Mouse (Mus musculus) heart, embryonic 14.5 days (tissue): Measurements from ENCODE around the gene Ndufa4l2. TPM values are rescaled to one million over a fixed set of nuclear protein-coding genes. Genes with fewer than 3 reads are reported as not detected.

ENCODE experiments used
- ATAC-seq: fragments of 200-750 bp; cut with Nextera tagmentation; 2 replicates; pipeline ENCODE4 v1.8.0; 2017; ENCODE audit warnings: low read depth, moderate TSS enrichment; ENCODE audit not compliant: insufficient number of reproducible peaks, insufficient read depth, low FRiP score
- H3K27ac ChIP-seq, 2 experiments: fragments of 200-500 bp in 1 of 2; fragments of 300-500 bp in 1 of 2; sonication (generic) in 1 of 2; replicated peaks in 1 of 2; 2 replicates each; pipeline ENCODE4 v1.5.1; 2012 to 2014; ENCODE audit warnings: low read depth in 2 of 2, low read length in 2 of 2, control low read depth in 1 of 2, mild to moderate bottlenecking in 1 of 2, mixed read lengths in 1 of 2; ENCODE audit not compliant: control insufficient read depth in 1 of 2, insufficient read depth in 1 of 2
- H3K27me3 ChIP-seq: fragments of 300-500 bp; sonication (generic); 2 replicates; pipeline ENCODE4 v1.6.1; 2014; ENCODE audit warnings: mild to moderate bottlenecking, low read length, control low read depth; ENCODE audit not compliant: control insufficient read depth, insufficient read depth
- H3K36me3 ChIP-seq: fragments of 300-500 bp; sonication (generic); 2 replicates; pipeline ENCODE4 v1.6.1; 2014; ENCODE audit warnings: mild to moderate bottlenecking, control low read depth, low read length, mixed read lengths; ENCODE audit not compliant: control insufficient read depth, insufficient read depth
- H3K4me1 ChIP-seq, 2 experiments: fragments of 200-500 bp in 1 of 2; fragments of 300-500 bp in 1 of 2; sonication (generic) in 1 of 2; 2 replicates each; pipeline ENCODE4 v1.6.1; 2012 to 2014; ENCODE audit warnings: low read length in 2 of 2, control low read depth in 1 of 2, mixed read lengths in 1 of 2; ENCODE audit not compliant: control insufficient read depth in 2 of 2, insufficient read depth in 2 of 2
- H3K4me2 ChIP-seq: fragments of 300-500 bp; sonication (generic); 2 replicates; pipeline ENCODE4 v1.6.1; 2014; ENCODE audit warnings: mild to moderate bottlenecking, low read length
- H3K4me3 ChIP-seq, 2 experiments: fragments of 200-500 bp in 1 of 2; fragments of 300-500 bp in 1 of 2; sonication (generic) in 1 of 2; 2 replicates each; pipeline ENCODE4 v1.5.1; 2012 to 2014; ENCODE audit warnings: low read length in 2 of 2, mild to moderate bottlenecking in 2 of 2, control low read depth in 1 of 2, low read depth in 1 of 2, moderate library complexity in 1 of 2; ENCODE audit not compliant: control insufficient read depth in 1 of 2, insufficient read depth in 1 of 2
- H3K9ac ChIP-seq: fragments of 300-500 bp; sonication (generic); 2 replicates; pipeline ENCODE4 v1.6.1; 2014; ENCODE audit warnings: mild to moderate bottlenecking, low read length
- H3K9me3 ChIP-seq: fragments of 300-500 bp; sonication (generic); 2 replicates; pipeline ENCODE4 v1.6.1; 2016; ENCODE audit warnings: low read length, control low read depth; ENCODE audit not compliant: control insufficient read depth
- WGBS: fragments of 180-500 bp; shearing (Covaris S2); extraction: QIAGEN DNeasy Blood & Tissue Kit; methylation state at CpG from one replicate; pipeline ENCODE4 v1.1.7; 2014; 5-methylcytosine and 5-hydroxymethylcytosine counted together
- polyA plus RNA-seq: library from polyadenylated mRNA; unstranded; fragments of >200 nt; fragmentation: Nextera tagmentation; extraction: Ambion mirVana; gene quantifications from 2 replicates; pipeline ENCODE4 v1.2.1, GENCODE M21; 2014

The Ndufa4l2 gene
- polyA plus RNA-seq, 1 experiment from 2014 or later, result 31.2 TPM

- ATAC-seq, result 0 out of 2 replicates have a peak, but pooled peaks have one; percentile 39
- 83% methylated on average over 19 of the region's 19 CpGs for WGBS
- no peak overlapping the region for H3K27ac ChIP-seq
- H3K9me3 ChIP-seq, result no peaks in the 10 kb centered on the region
- no peak overlapping the region for H3K9ac ChIP-seq
- no peaks in the 10 kb centered on the region for H3K4me1 ChIP-seq
- H3K4me3 ChIP-seq, result no peak overlapping the region
- H3K36me3 ChIP-seq, result peaks cover 88% of the 10 kb centered on the region
- no peak overlapping the region for H3K4me2 ChIP-seq
- no peaks in the 10 kb centered on the region for H3K27me3 ChIP-seq
Measured at GRCm38 (mm10) chr10:127480833-127481813, 33.6 kb upstream of the Ndufa4l2 start.

- Histone ChIP-seq H3K36me3 (peaks cover 94% of the 10 kb centered on the region), H3K4me1 (no peaks in the 10 kb centered on the region), H3K9me3 (no peaks in the 10 kb centered on the region), H3K27me3 (no peaks in the 10 kb centered on the region), H3K9ac (no peak overlapping the region), H3K27ac (no peak overlapping the region; a peak in 1 of 4 replicates), H3K4me2 (no peak overlapping the region), H3K4me3 (no peak overlapping the region)
- no peak for ATAC-seq
- 79% methylated on average over 10 of the region's 10 CpGs for WGBS
Measured at GRCm38 (mm10) chr10:127485235-127485634, 29.5 kb upstream of the Ndufa4l2 start.

GRCm38 (mm10) chr10:127488856-127489255 lies 25.9 kb upstream of the Ndufa4l2 start:
- peaks cover 97% of the 10 kb centered on the region for H3K36me3 ChIP-seq
- no peak for ATAC-seq

DNA sequence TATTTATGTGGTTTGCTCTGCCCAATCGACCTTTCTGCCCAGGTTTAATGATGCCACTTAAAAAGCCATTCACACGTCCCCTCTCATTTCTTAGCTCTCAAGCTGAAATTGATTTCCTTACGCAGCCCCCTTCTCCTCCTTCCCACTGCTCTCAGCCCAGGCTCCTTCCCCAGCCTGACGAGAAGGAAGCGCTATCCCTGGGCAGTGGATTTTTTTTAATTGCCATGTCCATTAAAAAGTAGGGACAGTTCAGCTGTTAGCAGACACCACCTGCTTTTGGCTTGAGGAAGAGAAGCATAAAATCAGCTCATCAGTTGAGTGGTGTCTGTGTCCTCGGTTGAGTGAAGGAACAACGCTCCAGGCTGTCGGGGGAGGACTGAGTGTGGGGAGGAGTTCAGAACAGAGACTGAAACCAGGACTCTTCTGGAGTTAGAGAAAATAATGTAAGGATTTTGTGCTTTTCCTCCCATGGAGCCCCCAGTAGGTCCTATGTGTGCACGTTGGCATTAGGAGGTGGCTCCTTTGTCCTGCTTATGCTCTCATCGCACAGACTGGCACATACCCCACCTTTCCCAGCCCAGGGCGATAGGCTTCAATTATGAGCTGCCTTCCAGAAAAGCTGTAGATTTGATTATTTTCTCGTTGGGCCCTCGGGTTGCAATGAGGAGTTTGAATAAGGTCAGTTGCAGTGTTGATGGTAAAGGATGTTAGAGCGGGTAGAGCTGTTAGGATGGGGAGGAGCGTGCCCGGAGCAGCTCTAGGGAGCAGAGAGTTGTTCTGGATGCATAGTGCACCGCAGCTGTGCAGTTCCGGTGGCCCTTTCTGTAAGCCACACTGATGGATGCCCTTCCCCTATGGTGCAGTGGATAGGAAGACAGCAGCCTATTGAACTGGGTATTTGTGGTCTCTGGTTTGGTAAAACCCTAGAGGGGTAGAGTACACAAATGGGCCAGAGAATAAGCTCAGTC lies 24.3 kb upstream of the Ndufa4l2 start:
- H3K4me2 ChIP-seq, result no peak overlapping the region
- WGBS, result 91% methylated on average over 18 of the region's 18 CpGs
- no peaks in the 10 kb centered on the region for H3K9me3 ChIP-seq
- H3K27me3 ChIP-seq, result no peaks in the 10 kb centered on the region
- no peak for ATAC-seq
- H3K27ac ChIP-seq, result no peak overlapping the region
- H3K4me1 ChIP-seq, result no peaks in the 10 kb centered on the region
- H3K4me3 ChIP-seq, result no peak overlapping the region
- no peak overlapping the region for H3K9ac ChIP-seq
- H3K36me3 ChIP-seq, result peaks cover 97% of the 10 kb centered on the region

More at GRCm38 (mm10) chr10:127488856-127489255, 25.9 kb upstream of the Ndufa4l2 start:
- Histone ChIP-seq H3K27ac (no peak overlapping the region), H3K4me2 (no peak overlapping the region), H3K4me3 (no peak overlapping the region), H3K9me3 (no peaks in the 10 kb centered on the region), H3K9ac (no peak overlapping the region), H3K27me3 (no peaks in the 10 kb centered on the region), H3K4me1 (no peaks in the 10 kb centered on the region)
- 86% methylated on average over 7 of the region's 7 CpGs for WGBS

DNA sequence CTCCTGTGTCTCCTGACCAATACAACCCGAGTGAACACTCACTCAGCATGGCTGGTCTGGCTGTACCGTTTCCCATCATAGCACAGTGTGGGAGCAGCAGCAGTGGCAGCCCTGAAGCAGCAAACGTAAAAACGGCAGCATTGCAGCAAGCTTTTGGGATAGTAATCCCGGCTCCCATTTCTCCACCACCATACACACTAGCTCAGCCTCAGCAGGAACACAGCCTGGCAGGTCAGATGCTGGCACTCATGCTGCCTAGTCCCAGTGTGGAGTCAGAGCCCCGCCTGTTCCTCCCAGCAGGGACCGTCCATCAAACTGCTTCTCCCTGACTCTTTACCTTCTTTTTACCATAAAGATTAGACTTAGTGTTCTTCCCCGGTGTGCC lies 23.6 kb upstream of the Ndufa4l2 start:
- Histone ChIP-seq H3K4me3 (no peak overlapping the region), H3K36me3 (peaks cover 97% of the 10 kb centered on the region), H3K4me1 (no peaks in the 10 kb centered on the region), H3K4me2 (no peak overlapping the region), H3K9ac (no peak overlapping the region), H3K27ac (no peak overlapping the region), H3K27me3 (no peaks in the 10 kb centered on the region), H3K9me3 (no peaks in the 10 kb centered on the region)
- no peak for ATAC-seq
- WGBS, result 84% methylated on average over 8 of the region's 8 CpGs

GRCm38 (mm10) chr10:127492118-127492517 lies 22.6 kb upstream of the Ndufa4l2 start:
- Histone ChIP-seq H3K4me2 (no peak overlapping the region), H3K36me3 (peaks cover 99% of the 10 kb centered on the region), H3K4me1 (no peaks in the 10 kb centered on the region), H3K27ac (no peak overlapping the region), H3K9me3 (no peaks in the 10 kb centered on the region), H3K4me3 (no peak overlapping the region), H3K27me3 (no peaks in the 10 kb centered on the region), H3K9ac (no peak overlapping the region)
- 72% methylated on average over 3 of the region's 3 CpGs for WGBS
- no peak for ATAC-seq

- ATAC-seq, result no peak
- 95% methylated on average over 3 of the region's 3 CpGs for WGBS
- Histone ChIP-seq H3K27ac (no peak overlapping the region), H3K4me2 (no peak overlapping the region), H3K36me3 (peaks cover 96% of the 10 kb centered on the region), H3K4me3 (no peak overlapping the region), H3K9ac (no peak overlapping the region), H3K9me3 (no peaks in the 10 kb centered on the region), H3K4me1 (no peaks in the 10 kb centered on the region), H3K27me3 (no peaks in the 10 kb centered on the region)
Measured at GRCm38 (mm10) chr10:127496156-127496555, 18.6 kb upstream of the Ndufa4l2 start.
